Mouse (Mus musculus): ENCODE data around the gene Eif4e. TPM values are rescaled to one million over a fixed set of nuclear protein-coding genes. Genes with fewer than 3 reads are reported as not detected.
"Not testable (repeated sequence)": the region's sequence is repeated elsewhere in the genome, so short reads cannot be mapped to it uniquely, and the experiment has no call there.

The Eif4e gene
- total and polyA plus RNA-seq, 2 experiments, result 12.8 to 18.2 TPM

DNA sequence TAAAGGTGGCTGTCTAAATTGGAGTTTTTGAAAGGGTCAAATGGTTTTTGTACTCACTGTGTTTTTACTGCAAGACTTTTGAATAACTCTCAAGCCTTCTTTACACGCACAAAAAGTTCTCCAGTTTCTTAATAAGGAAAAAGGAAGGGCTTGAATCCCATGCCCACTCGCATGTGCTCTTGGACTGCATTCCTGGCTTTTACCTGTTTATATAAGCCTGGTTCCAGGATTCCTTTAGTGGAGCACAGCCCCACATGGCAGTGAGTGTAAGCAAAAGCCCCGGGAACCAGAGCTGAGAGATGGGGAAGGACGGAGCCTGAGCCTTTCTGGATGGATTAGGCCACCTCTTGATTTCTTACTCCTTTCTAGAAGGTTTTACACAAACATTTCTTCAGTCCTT, 23.1 kb downstream of the Eif4e start:
- no peak overlapping the region for H3K27ac ChIP-seq (replicated peaks; ENCODE audit: insufficient read depth, low read depth, low read length)
- no peak for DNase-seq (ENCODE audit: extremely low read depth, low read depth, low spot score)
- peaks cover 33% of the 10 kb centered on the region for H3K36me3 ChIP-seq (ENCODE audit: control insufficient read depth, insufficient read depth, low read length)
- no peaks in the 10 kb centered on the region for H3K4me1 ChIP-seq (ENCODE audit: control insufficient read depth, insufficient read depth, low read length)
- TF ChIP-seq CTCF (IDR thresholded peaks at IDR 0.05; ENCODE audit: low read depth, low read length), result no peak
- TF ChIP-seq POLR2A (IDR thresholded peaks at IDR 0.05; ENCODE audit: extremely low read depth, insufficient read depth, low read length), result no peak
- H3K4me3 ChIP-seq (ENCODE audit: insufficient read depth, low read depth, low read length), result no peak overlapping the region
- peaks cover 6% of the 10 kb centered on the region; the same call in 1 of the 2 replicates for H3K79me2 ChIP-seq (ENCODE audit: control insufficient read depth, insufficient read depth, low read length)
- H3K9ac ChIP-seq (ENCODE audit: low read depth, low read length), result no peak overlapping the region
- 83% methylated on average over 4 of the region's 4 CpGs for WGBS
- H3K27me3 ChIP-seq (ENCODE audit: control insufficient read depth, insufficient read depth, low read length), result no peaks in the 10 kb centered on the region

GRCm38 (mm10) chr3:138550336-138551123, 24.6 kb downstream of the Eif4e start:
- no peak for TF ChIP-seq POLR2A (IDR thresholded peaks at IDR 0.05; ENCODE audit: extremely low read depth, insufficient read depth, low read length)
- Histone ChIP-seq H3K36me3 (ENCODE audit: control insufficient read depth, insufficient read depth, low read length) (peaks cover 35% of the 10 kb centered on the region), H3K79me2 (ENCODE audit: control insufficient read depth, insufficient read depth, low read length) (no peaks in the 10 kb centered on the region; the same call in 1 of the 2 replicates), H3K27me3 (ENCODE audit: control insufficient read depth, insufficient read depth, low read length) (no peaks in the 10 kb centered on the region), H3K4me3 (ENCODE audit: insufficient read depth, low read depth, low read length) (no peak overlapping the region), H3K4me1 (ENCODE audit: control insufficient read depth, insufficient read depth, low read length) (no peaks in the 10 kb centered on the region), H3K9ac (ENCODE audit: low read depth, low read length) (no peak overlapping the region), H3K27ac (replicated peaks; ENCODE audit: insufficient read depth, low read depth, low read length) (no peak overlapping the region)
- 93% methylated on average over 19 of the region's 19 CpGs for WGBS
- no peak for DNase-seq (ENCODE audit: extremely low read depth, low read depth, low spot score)

GRCm38 (mm10) chr3:138555279-138555678, 29.3 kb downstream of the Eif4e start:
- not testable (repeated sequence) for H3K27ac ChIP-seq (replicated peaks; ENCODE audit: insufficient read depth, low read depth, low read length); H3K79me2 ChIP-seq (ENCODE audit: control insufficient read depth, insufficient read depth, low read length); H3K27me3 ChIP-seq (ENCODE audit: control insufficient read depth, insufficient read depth, low read length); H3K4me3 ChIP-seq (ENCODE audit: insufficient read depth, low read depth, low read length); H3K4me1 ChIP-seq (ENCODE audit: control insufficient read depth, insufficient read depth, low read length); DNase-seq (ENCODE audit: extremely low read depth, low read depth, low spot score); H3K9ac ChIP-seq (ENCODE audit: low read depth, low read length)
- peaks cover 53% of the 10 kb centered on the region for H3K36me3 ChIP-seq (ENCODE audit: control insufficient read depth, insufficient read depth, low read length)
- 89% methylated on average over 8 of the region's 8 CpGs for WGBS

DNA sequence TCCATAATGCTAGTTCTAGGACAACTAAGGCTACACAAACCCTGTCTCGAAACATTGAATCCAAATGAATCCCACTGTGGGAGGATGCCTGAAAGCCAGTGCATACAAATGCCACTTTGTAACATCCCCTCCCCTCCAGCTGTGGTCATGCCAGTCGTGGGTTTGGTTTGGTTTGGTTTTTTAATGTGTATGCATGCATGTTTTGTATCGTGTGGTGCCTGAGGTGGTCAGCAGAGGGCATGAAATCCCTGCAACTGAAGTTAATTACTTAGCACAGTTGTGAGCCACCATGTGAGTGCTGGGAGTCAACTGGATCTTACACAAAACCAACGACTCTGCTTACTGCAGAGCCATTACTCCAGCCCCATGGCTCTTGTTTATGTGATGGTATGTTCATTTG, 32.5 kb downstream of the Eif4e start:
- Histone ChIP-seq H3K4me1 (ENCODE audit: control insufficient read depth, insufficient read depth, low read length) (no peaks in the 10 kb centered on the region), H3K36me3 (ENCODE audit: control insufficient read depth, insufficient read depth, low read length) (peaks cover 27% of the 10 kb centered on the region)
- 73% methylated on average over 4 of the region's 4 CpGs for WGBS

GRCm38 (mm10) chr3:138560242-138560641, 34.3 kb downstream of the Eif4e start:
- H3K79me2 ChIP-seq (ENCODE audit: control insufficient read depth, insufficient read depth, low read length), result no peaks in the 10 kb centered on the region
- H3K4me3 ChIP-seq (ENCODE audit: insufficient read depth, low read depth, low read length), result no peak overlapping the region
- no peak overlapping the region for H3K9ac ChIP-seq (ENCODE audit: low read depth, low read length)
- TF ChIP-seq POLR2A (IDR thresholded peaks at IDR 0.05; ENCODE audit: extremely low read depth, insufficient read depth, low read length), result no peak
- TF ChIP-seq CTCF (IDR thresholded peaks at IDR 0.05; ENCODE audit: low read depth, low read length), result no peak
- 82% methylated on average over 5 of the region's 5 CpGs for WGBS
- H3K36me3 ChIP-seq (ENCODE audit: control insufficient read depth, insufficient read depth, low read length), result peaks cover 22% of the 10 kb centered on the region
- H3K27ac ChIP-seq (replicated peaks; ENCODE audit: insufficient read depth, low read depth, low read length), result no peak overlapping the region
- no peaks in the 10 kb centered on the region for H3K27me3 ChIP-seq (ENCODE audit: control insufficient read depth, insufficient read depth, low read length)
- no peaks in the 10 kb centered on the region for H3K4me1 ChIP-seq (ENCODE audit: control insufficient read depth, insufficient read depth, low read length)
- DNase-seq (ENCODE audit: extremely low read depth, low read depth, low spot score), result no peak

More for the DNA sequence above, 32.5 kb downstream of the Eif4e start:
- Histone ChIP-seq H3K79me2 (ENCODE audit: control insufficient read depth, insufficient read depth, low read length) (no peaks in the 10 kb centered on the region), H3K27ac (replicated peaks; ENCODE audit: insufficient read depth, low read depth, low read length) (no peak overlapping the region), H3K9ac (ENCODE audit: low read depth, low read length) (no peak overlapping the region), H3K27me3 (ENCODE audit: control insufficient read depth, insufficient read depth, low read length) (no peaks in the 10 kb centered on the region), H3K4me3 (ENCODE audit: insufficient read depth, low read depth, low read length) (no peak overlapping the region)
- no peak for DNase-seq (ENCODE audit: extremely low read depth, low read depth, low spot score)
- TF ChIP-seq CTCF (IDR thresholded peaks at IDR 0.05; ENCODE audit: low read depth, low read length), result no peak
- no peak for TF ChIP-seq POLR2A (IDR thresholded peaks at IDR 0.05; ENCODE audit: extremely low read depth, insufficient read depth, low read length)

DNA sequence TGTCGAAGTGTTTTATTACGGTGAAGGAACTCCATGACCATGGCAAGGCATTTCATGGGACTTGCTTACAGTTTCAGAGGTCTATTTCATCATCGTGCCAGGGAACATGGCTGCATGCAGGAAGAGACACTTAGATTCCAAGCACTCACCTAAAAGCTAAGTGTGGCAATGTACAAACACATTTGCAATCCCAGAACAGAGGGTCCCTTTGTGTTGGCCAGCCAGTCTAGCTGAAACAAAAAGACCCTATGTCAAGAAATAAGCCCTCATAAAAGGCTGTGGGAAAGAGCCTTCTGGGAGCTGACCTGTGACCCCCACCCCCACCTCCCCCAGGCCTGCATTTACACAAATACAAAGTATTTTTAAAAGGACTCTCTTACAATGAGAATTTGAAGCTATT, 34.9 kb downstream of the Eif4e start:
- Histone ChIP-seq H3K27me3 (ENCODE audit: control insufficient read depth, insufficient read depth, low read length) (no peaks in the 10 kb centered on the region), H3K4me1 (ENCODE audit: control insufficient read depth, insufficient read depth, low read length) (no peaks in the 10 kb centered on the region), H3K9ac (ENCODE audit: low read depth, low read length) (no peak overlapping the region), H3K79me2 (ENCODE audit: control insufficient read depth, insufficient read depth, low read length) (no peaks in the 10 kb centered on the region), H3K36me3 (ENCODE audit: control insufficient read depth, insufficient read depth, low read length) (peaks cover 19% of the 10 kb centered on the region), H3K27ac (replicated peaks; ENCODE audit: insufficient read depth, low read depth, low read length) (no peak overlapping the region), H3K4me3 (ENCODE audit: insufficient read depth, low read depth, low read length) (no peak overlapping the region)
- TF ChIP-seq POLR2A (IDR thresholded peaks at IDR 0.05; ENCODE audit: extremely low read depth, insufficient read depth, low read length) (no peak), CTCF (IDR thresholded peaks at IDR 0.05; ENCODE audit: low read depth, low read length) (no peak)
- no peak for DNase-seq (ENCODE audit: extremely low read depth, low read depth, low spot score)
- WGBS, result 96% methylated on average over 3 of the region's 3 CpGs

Data from liver, adult 2 months (tissue).